Mouse (Mus musculus): ENCODE data around the gene 4930402K13Rik. TPM values are rescaled to one million over a fixed set of nuclear protein-coding genes. Genes with fewer than 3 reads are reported as not detected.

4930402K13Rik gene
- polyA plus RNA-seq (2012; rRNA removed), result not detected in 2 replicates

GRCm38 (mm10) chrX:9104262-9104661 is at the start of gene 4930402K13Rik:
4930402K13Rik (plus strand) TSS chrX:9104562.

GRCm38 (mm10) chrX:9062715-9063114 is 41.6 kb upstream of the 4930402K13Rik start, which contains the start of gene Fthl17f:
Fthl17f (plus strand) TSS chrX:9063015.

Other genes starting within 250 kb of the 4930402K13Rik start
- not detected in 2 replicates for gene Gm5751, start 230.3 kb upstream of the 4930402K13Rik start, polyA plus RNA-seq (2012; rRNA removed)
- gene B630019K06Rik, start 212.2 kb upstream of the 4930402K13Rik start, polyA plus RNA-seq (2012; rRNA removed), result 32.0 and 33.2 TPM in 2 replicates
- not detected in 2 replicates for gene Fthl17b, start 141.6 kb upstream of the 4930402K13Rik start, polyA plus RNA-seq (2012; rRNA removed)
- not detected in 2 replicates for gene Fthl17c, start 128.0 kb upstream of the 4930402K13Rik start, polyA plus RNA-seq (2012; rRNA removed)
- gene Fthl17d, start 117.8 kb upstream of the 4930402K13Rik start, polyA plus RNA-seq (2012; rRNA removed), result not detected in 2 replicates
- gene Fthl17e, start 71.1 kb upstream of the 4930402K13Rik start, polyA plus RNA-seq (2012; rRNA removed), result not detected in 2 replicates
- not detected in 2 replicates for gene Fthl17f, start 41.5 kb upstream of the 4930402K13Rik start, polyA plus RNA-seq (2012; rRNA removed)
- gene Lancl3, start 95.3 kb downstream of the 4930402K13Rik start, polyA plus RNA-seq (2012; rRNA removed), result 3.0 and 3.4 TPM in 2 replicates
- gene Gm14862, start 152.3 kb downstream of the 4930402K13Rik start, polyA plus RNA-seq (2012; rRNA removed), result not detected in 2 replicates
- 5.2 and 5.5 TPM in 2 replicates for gene Xk, start 168.2 kb downstream of the 4930402K13Rik start, polyA plus RNA-seq (2012; rRNA removed)
- 0.43 and 0.44 TPM in 2 replicates for gene H2al1m, start 179.2 kb downstream of the 4930402K13Rik start, polyA plus RNA-seq (2012; rRNA removed)
- not detected in 2 replicates for gene H2al1k, start 246.1 kb downstream of the 4930402K13Rik start, polyA plus RNA-seq (2012; rRNA removed)

Measured in central nervous system, embryonic 18 days (tissue).